Mouse (Mus musculus) left cerebral cortex, adult 18-20 months (tissue): ENCODE data around the gene 4930474N05Rik. TPM values are rescaled to one million over a fixed set of nuclear protein-coding genes. Genes with fewer than 3 reads are reported as not detected.
A peak's percentile ranks its signal among the peaks of the same experiment; 100 is the strongest.

Source experiments
- DNase-seq, 2 experiments: peaks; one replicate each; pipeline ENCODE4 v3.0.0; 2021 to 2022; ENCODE audit warnings: low spot score in 2 of 2, mixed read lengths in 1 of 2
- long read RNA-seq, 2 experiments: library from polyadenylated mRNA; stranded (forward); transcript quantifications; one replicate each; pipeline ENCODE4 v2.0.0; 2021
- total RNA-seq, 2 experiments: library from RNA; stranded (reverse); gene quantifications; 2 replicates each; pipeline ENCODE4 v1.2.3; 2021

Gene 4930474N05Rik
- not detected for total RNA-seq
- long read RNA-seq, experiment 1 = 0 reads
- long read RNA-seq, experiment 2 = 0 reads

DNA sequence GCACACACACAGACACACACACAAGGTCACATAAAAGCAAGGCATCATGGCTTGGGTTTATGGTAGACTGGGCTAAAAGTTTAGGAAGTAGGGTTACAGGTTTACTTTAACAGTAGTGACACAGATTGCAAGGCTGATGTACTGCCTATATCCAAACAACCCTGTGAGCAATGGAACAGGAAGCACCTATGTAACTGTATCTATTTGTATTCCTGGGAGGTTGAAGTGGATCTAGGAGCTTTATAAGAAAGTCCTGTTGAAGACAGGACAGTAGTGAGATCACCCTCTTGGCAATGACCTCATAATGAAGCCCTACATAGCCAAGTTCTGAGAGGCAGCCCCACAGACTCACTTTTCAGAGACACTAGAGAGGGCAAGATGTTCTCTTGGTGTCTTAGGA, at the start of gene 4930474N05Rik:
4930474N05Rik (plus strand) TSS at position 301 of the 400 bp plus-strand sequence.
- DNase-seq = no peak

DNA sequence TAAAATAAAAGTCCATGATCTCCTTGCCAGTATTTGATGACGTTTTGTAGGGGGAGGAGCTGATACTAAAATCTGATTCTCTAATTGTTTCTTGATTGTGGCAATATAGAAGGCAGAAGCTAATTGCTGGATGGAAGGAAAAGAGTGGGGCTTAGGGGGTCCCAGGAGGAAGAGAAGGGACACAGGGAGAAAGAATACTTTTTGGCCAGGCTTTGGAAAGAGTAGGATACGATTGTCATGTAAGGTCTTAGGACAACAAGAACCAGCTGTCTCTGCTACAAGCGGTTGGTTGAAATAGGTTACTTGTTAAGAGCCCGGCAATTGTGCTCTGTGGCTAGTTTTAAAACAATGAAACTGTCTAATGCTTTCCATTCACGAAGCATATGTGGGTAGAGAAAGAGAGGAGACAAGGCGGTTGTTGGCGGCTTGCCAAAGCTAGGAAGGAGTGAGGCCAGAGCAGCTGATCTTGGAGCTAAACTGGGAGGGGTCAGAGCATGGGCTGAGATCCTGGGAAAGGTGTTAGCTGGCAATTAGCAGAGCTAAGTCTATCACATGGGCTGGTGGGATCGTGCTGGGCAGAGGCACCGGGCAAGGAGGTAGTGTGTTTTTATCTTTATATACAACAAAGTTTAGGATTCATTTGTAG, 45.8 kb upstream of the 4930474N05Rik start:
- DNase-seq = peak; percentile 7 to 21

DNA sequence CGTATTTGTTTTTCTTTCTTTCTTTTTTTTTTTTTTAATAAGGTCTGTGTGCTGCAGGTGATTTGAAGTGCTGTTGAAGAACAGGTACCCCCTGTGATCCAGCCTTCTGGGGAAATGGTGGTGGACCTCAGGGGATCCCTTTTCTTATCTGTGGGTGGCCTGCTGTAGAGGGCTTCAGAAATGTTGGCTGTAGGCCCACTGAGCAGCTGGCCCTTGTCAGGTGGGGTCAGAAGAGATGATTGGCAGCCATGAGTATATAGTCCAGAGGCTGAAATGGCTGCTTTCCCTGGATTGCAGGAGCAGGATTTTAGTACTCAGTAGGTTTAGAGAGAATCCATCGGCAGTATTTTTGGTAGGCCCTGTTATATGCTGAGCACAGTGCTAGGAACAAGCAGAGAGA, 41.4 kb upstream of the 4930474N05Rik start:
- no peak for DNase-seq

DNA sequence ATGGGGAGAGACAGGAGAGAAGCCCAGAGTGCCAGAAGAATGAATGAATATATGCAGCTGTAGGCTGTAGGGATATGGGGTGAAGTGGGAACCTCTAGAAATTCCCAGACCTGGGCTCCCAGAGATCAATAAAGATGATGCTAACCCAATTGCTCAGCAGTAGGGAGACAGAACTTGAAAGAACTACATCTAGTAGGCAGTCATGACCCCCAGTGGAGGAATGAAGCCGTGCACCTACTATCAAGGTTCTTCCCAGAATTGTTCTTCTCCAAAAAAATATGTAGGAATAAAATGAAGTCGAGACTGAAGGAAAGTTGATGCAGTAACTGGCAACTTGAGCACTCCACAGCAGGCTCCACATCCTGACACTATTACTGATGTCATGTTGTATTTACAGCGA, 3.8 kb downstream of the 4930474N05Rik start:
- DNase-seq = no peak

DNA sequence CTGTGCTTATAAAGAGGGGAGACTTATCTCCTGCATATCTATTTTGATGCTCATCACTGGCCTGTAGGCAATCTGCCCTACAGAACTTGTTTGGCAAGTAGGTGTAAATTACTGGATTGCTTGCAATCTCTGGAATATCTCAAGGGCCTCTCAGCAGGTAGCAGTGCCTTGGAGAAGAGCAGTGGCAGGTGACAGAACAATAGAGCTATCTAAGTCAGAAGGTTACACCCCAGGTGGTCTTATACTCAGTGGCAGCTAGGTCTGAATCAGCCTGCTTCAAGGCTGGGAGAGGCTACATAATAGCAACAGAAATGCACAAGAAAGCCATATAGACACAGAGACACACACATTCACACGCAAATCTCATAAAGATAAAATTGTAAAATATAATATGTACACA, 4.9 kb downstream of the 4930474N05Rik start:
- DNase-seq = no peak

DNA sequence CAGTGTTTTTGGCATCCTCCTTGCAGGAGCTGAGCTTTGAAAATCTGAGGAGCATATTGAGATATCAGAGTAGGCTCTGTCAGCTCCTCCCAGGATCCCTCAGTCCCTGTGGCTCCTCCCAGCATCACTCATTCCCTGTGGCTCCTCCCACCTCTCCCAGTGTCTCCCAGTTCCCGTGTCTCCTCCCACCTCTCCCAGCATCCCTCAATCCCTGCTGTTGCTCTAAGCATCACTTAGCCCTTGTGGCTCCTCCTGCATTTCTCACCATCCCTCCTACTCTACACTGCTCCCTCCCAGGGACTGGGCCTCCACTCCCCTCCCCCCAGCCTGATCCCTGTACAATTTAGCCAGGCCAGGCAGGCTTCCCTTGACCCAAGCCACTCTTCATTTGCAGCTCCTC, 6.0 kb downstream of the 4930474N05Rik start:
- no peak for DNase-seq

DNA sequence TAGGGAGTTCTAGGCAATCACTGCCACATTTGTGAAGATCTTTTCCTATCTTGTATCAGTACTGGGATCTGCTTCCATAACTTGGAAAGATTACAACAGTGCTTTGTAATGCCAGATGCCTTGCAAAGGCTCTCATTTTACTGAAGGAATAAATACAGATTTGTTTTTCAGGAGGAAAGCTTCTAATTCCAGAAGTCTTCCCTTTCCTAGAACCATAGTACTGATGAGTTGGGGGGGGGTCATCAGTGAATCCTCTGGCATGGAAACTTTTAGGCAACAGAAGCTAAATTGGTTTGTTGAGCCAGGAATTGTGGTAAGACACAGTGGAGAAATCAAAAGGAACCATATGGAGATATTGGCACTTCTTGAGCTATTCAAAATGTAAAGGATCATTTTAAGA, 19.8 kb downstream of the 4930474N05Rik start:
- no peak for DNase-seq

DNA sequence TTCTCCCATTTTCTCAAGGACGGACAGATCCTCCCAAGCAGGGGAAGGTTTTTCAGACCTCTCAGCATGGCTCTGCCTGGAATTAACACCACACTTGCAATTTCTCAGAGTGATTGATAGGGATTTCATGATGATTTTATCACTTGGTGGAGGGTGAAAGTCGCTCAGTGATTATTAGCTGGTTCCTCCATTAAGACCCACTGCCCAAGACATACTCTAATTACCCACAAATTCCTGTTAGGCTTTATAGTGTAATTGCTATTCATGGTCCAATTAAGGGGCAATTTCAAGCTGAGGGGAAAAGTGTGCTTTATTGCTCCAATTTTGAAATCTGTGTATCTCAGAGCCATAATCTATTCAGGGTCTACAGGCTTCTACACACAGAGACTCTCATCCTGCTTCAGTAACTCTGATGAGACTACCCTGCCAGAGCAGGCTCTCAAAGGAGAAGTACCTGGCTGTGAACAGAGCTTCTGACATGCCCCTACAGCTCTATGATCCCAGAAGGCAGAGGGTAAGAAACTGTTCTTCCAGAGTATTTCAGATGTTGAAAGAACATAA, 29.1 kb downstream of the 4930474N05Rik start:
- DNase-seq = no peak

DNA sequence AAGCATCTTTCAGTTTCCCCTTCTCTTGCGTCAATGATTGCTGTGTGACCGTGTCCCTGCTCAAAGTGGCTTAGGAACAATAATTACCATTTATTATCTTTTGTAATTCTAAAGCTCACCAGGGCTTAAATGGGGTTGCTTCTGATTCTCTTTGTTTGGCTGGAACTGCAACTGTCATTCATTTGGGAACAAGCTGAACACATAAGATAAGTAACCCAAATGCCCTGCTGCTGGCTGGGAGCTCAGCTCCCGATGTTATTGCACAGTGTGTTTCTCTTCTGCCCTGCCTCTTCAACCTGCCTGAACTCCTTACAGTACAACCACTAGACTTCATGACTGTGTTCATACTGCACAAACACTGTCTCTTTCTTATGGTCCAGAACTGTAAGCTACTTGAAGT, 41.0 kb downstream of the 4930474N05Rik start:
- DNase-seq = no peak

DNA sequence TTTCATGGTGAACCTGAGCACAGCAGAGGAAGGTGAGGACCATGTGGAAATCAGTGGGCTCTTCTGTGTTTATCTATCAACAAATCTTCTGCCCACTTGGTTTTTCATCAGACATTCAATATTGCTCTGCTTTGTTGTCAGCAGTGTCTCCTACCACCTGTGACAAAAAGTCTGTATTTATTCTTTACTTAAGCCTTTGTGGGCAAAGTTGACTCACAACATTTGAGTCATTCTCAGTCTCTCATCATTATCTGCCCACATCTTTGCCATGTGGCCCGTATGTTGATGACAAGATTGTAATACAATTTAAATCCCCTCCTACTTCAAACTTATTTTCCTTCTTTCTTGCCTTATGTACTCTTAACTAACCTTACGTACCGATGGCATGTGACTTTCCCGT, 43.0 kb downstream of the 4930474N05Rik start:
- no peak for DNase-seq

DNA sequence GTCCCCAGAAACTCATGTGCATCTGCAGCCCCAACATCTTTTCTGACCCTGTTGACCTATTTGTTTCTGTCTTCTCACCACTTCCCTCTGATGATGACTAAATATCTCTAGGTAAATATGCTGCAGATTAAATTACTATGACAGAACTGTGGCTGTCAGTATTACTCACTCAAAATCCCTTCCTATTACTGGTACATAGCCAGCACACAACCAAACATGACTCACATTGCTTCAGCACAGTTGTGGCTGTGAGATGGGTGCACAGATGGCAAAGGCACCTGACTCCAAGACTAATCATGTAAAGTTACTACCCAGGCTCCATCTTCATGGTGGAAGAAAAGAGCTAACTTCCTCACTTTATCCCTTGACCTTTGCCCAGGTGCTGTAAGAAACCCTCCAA, 50.5 kb downstream of the 4930474N05Rik start:
- DNase-seq = no peak
